Mouse (Mus musculus) small intestine, adult 2 months (tissue): ENCODE measurements around the gene Ube2g2. TPM values are rescaled to one million over a fixed set of nuclear protein-coding genes. Genes with fewer than 3 reads are reported as not detected.

Experiments
- H3K27ac ChIP-seq: fragments of 200-500 bp; 2 replicates; pipeline ENCODE4 v1.5.1; 2012; ENCODE audit warnings: low read depth, low read length, control low read depth, inconsistent platforms; ENCODE audit not compliant: insufficient read depth
- H3K27me3 ChIP-seq: fragments of 200-500 bp; 2 replicates; pipeline ENCODE4 v1.6.1; 2012; ENCODE audit warnings: mild to moderate bottlenecking, moderate library complexity, low read length, inconsistent platforms; ENCODE audit not compliant: control insufficient read depth, insufficient read depth
- H3K36me3 ChIP-seq: fragments of 200-500 bp; 2 replicates; pipeline ENCODE4 v1.6.1; 2012; ENCODE audit warnings: mild to moderate bottlenecking, low read length, control low read depth, inconsistent platforms; ENCODE audit not compliant: control insufficient read depth, insufficient read depth
- H3K4me1 ChIP-seq: fragments of 200-500 bp; 2 replicates; pipeline ENCODE4 v1.6.1; 2012; ENCODE audit warnings: low read length, inconsistent platforms, mixed read lengths; ENCODE audit not compliant: control insufficient read depth, insufficient read depth, insufficient read length
- H3K4me3 ChIP-seq: fragments of 200-500 bp; 2 replicates; pipeline ENCODE4 v1.5.1; 2012; ENCODE audit warnings: low read depth, mild to moderate bottlenecking, control low read depth, inconsistent platforms, low read length, moderate library complexity
- CTCF ChIP-seq: fragments of 200-500 bp; IDR thresholded peaks from 2 replicates; pipeline ENCODE4 v1.5.1; 2012; ENCODE audit warnings: low read depth, mild to moderate bottlenecking, control low read depth, inconsistent platforms, low read length, moderate library complexity, mixed read lengths; ENCODE audit not compliant: insufficient replicate concordance, insufficient read length; ENCODE audit errors: extremely low read depth
- POLR2A ChIP-seq: fragments of 200-500 bp; IDR thresholded peaks from 2 replicates; pipeline ENCODE4 v1.6.1; 2012; ENCODE audit warnings: low read depth, mild to moderate bottlenecking, control low read depth, inconsistent platforms, low read length, moderate library complexity
- WGBS: fragments of 180-500 bp; shearing (Covaris S2); methylation state at CpG from one replicate; pipeline ENCODE4 v1.1.7; 2018; 5-methylcytosine and 5-hydroxymethylcytosine counted together
- polyA plus RNA-seq: library from polyadenylated mRNA; depleted of rRNA; stranded (reverse); fragments of >200 nt; gene quantifications from 2 replicates; pipeline ENCODE4 v1.2.3, GENCODE M21; 2012

Ube2g2 gene
- polyA plus RNA-seq, 1 experiment, result 20.9 TPM

DNA sequence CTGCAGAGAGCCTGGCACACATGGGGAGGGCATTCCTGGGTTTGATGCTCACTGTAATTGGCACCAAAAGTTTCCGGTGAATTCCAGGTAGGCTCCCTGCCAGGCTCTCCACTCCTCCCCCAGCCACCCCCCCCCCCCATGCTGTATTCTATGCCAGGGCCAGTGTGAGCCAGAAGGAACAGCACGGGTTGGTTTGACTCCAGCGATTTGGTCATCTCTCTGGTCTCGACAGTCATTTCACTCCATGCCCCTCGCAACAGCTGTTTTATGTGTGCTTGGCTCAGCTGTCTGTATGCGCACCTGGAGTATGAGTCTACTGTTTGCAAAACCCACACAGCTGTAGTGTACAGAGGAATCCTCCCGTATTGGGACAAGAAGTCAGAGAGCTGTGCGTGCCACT lies 44.3 kb downstream of the Ube2g2 start:
- 26% methylated on average over 8 of the region's 8 CpGs for WGBS
- H3K27me3 ChIP-seq, result no peaks in the 10 kb centered on the region
- peaks cover 1% of the 10 kb centered on the region for H3K4me1 ChIP-seq
- no peak overlapping the region for H3K27ac ChIP-seq
- H3K4me3 ChIP-seq, result no peak overlapping the region
- H3K36me3 ChIP-seq, result no peaks in the 10 kb centered on the region
- TF ChIP-seq CTCF (no peak), POLR2A (no peak)

DNA sequence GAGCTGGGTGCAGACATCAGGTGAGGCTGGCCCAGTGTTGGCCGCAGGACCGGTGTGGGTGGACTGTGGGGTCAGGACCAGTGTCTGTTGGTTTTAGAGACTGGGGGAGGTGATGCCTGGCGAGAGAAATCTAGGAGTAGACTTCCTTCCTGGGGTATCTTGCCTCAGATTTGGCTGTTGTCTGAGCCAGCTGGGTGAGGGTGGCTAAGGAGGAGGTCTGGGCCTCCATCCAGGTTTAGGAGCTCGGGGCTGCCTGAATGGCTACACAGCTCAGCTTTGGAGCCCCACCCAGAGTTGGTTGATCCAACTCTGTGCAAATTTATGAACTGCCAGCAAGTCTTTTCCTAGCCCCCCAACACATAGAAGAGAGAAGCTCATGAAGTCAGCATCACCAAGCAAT lies 45.3 kb downstream of the Ube2g2 start:
- no peak overlapping the region for H3K27ac ChIP-seq
- no peak for TF ChIP-seq POLR2A
- TF ChIP-seq CTCF, result no peak
- no peaks in the 10 kb centered on the region for H3K27me3 ChIP-seq
- WGBS, result 63% methylated on average over 4 of the region's 4 CpGs
- H3K36me3 ChIP-seq, result no peaks in the 10 kb centered on the region
- no peak overlapping the region for H3K4me3 ChIP-seq
- peaks cover 1% of the 10 kb centered on the region for H3K4me1 ChIP-seq

DNA sequence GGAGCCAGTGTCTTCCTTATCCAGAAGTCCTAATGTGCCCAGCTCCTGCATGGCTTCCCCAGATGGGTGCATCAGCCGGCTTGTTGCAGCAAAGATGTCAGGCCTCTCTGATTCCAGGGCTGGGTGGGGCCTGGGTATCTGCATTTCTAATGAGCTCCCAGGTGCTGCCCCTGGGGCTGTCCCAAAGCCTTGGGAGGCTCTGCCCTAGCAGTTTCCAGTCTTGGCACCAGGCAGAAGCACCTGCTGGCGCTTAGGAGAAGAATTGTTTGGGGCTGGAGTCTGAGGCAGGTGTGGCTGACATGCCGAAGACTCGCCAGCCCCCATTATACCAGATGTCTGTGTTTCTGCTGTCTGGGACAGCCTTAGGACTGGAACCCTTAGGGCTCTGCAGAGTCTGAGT lies 48.6 kb downstream of the Ube2g2 start:
- Histone ChIP-seq H3K27ac (no peak overlapping the region), H3K4me1 (peaks cover 1% of the 10 kb centered on the region), H3K36me3 (no peaks in the 10 kb centered on the region), H3K4me3 (no peak overlapping the region), H3K27me3 (no peaks in the 10 kb centered on the region)
- WGBS, result 30% methylated on average over 4 of the region's 4 CpGs
- TF ChIP-seq POLR2A (no peak), CTCF (no peak)

DNA sequence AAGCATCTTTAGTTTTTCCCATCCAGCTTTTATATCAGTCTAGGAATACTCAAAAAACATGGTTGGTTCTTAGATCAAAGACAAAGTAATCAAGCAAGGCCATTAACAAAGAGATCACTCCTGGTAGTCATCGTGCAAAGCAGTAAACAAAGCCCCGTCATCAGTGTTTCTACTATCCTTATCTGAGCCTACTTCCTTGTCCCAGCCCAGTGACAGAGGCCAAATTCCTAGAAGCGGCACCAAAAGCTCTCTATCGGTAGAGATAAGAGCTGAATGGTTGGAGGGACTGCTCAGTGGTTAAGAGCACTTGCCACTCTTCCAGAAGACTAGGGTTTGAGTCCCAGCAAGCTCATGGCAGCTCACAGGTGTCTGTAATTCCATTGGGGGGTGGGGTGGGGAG lies 49.4 kb downstream of the Ube2g2 start:
- TF ChIP-seq POLR2A (no peak), CTCF (no peak)
- H3K27ac ChIP-seq, result no peak overlapping the region
- H3K4me1 ChIP-seq, result peaks cover 1% of the 10 kb centered on the region
- no peaks in the 10 kb centered on the region for H3K36me3 ChIP-seq
- H3K4me3 ChIP-seq, result no peak overlapping the region
- H3K27me3 ChIP-seq, result no peaks in the 10 kb centered on the region
- 15% methylated on average over 4 of the region's 4 CpGs for WGBS

DNA sequence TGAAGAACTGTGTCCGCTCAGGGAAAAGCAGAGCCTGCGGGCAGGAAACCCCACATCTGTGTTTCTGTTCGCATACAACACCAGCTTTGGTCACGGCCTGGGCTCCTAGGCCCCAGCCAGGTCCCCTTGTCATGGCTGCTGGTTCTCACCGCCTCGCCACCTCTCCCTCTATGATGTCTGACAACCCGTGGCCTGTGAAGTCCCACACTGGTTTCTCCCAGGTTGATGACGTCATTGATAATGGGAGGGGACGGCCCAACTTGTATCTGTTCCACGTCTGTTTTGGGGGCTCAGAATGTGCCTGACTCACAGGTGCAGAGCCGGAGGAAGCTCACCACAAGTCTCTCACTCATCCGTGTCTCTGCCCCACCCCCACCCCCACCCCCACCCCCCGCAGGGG lies 51.7 kb downstream of the Ube2g2 start:
- WGBS, result 64% methylated on average over 13 of the region's 13 CpGs
- H3K27me3 ChIP-seq, result peaks cover 11% of the 10 kb centered on the region; the same call in 1 of the 2 replicates
- no peak overlapping the region for H3K4me3 ChIP-seq
- H3K4me1 ChIP-seq, result peaks cover 4% of the 10 kb centered on the region
- no peak overlapping the region for H3K27ac ChIP-seq
- H3K36me3 ChIP-seq, result no peaks in the 10 kb centered on the region
- TF ChIP-seq POLR2A (no peak), CTCF (no peak)

DNA sequence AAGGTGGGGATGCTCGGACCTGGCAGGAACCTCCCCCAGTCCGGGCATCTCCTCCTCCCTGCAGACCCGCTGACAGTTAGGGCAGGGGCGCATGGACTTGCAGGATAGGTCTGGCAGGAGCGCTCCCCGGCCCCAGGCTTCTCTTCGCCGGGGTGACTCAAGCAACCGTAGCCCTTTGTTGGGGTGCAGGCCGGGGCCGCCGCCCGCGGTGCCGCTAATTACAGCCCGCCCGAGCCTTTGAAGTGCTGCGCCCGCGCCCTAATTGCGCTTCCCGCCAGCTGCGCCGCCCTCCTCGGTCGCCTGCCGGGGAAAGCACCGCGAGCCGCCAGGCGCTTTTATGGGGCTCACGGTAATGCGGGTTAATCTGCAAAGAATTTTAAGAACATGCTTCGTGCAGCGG lies 55.5 kb downstream of the Ube2g2 start:
- Histone ChIP-seq H3K4me1 (peaks cover 4% of the 10 kb centered on the region; the same call in 1 of the 2 replicates), H3K27ac (no peak overlapping the region), H3K4me3 (peak overlapping the region; percentile 25), H3K27me3 (peaks cover 11% of the 10 kb centered on the region; the same call in 1 of the 2 replicates), H3K36me3 (no peaks in the 10 kb centered on the region)
- 2% methylated on average over 35 of the region's 35 CpGs for WGBS
- no peak for TF ChIP-seq POLR2A
- TF ChIP-seq CTCF, result no peak

DNA sequence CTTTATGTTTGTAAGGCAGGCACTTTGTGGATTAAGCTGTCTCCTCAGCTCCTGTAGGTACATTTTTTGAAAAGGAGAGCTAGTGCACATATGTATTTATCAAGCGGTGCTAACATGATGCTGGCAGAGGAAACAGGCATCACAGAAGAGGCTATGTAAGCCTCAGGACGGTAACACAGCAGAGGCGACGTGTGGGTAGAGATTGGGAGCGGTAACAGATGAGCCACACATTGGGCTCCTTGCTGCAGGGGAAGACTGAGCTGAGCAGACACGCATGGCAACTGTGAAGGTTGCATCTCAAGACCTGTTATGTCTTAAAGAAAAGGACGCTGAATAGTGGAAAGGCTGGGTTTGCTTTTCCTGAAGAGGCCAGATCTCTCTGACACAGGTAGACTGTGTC lies 60.9 kb downstream of the Ube2g2 start:
- 84% methylated on average over 7 of the region's 7 CpGs for WGBS
- no peak overlapping the region for H3K4me3 ChIP-seq
- H3K27ac ChIP-seq, result no peak overlapping the region
- H3K4me1 ChIP-seq, result peaks cover 8% of the 10 kb centered on the region
- H3K36me3 ChIP-seq, result no peaks in the 10 kb centered on the region
- H3K27me3 ChIP-seq, result peaks cover 2% of the 10 kb centered on the region; the same call in 1 of the 2 replicates
- TF ChIP-seq POLR2A (no peak), CTCF (no peak)
